Mouse (Mus musculus): ENCODE results near the gene Slc35g2. TPM values are rescaled to one million over a fixed set of nuclear protein-coding genes. Genes with fewer than 3 reads are reported as not detected.

The Slc35g2 gene
- total RNA-seq (2023) = not detected

DNA sequence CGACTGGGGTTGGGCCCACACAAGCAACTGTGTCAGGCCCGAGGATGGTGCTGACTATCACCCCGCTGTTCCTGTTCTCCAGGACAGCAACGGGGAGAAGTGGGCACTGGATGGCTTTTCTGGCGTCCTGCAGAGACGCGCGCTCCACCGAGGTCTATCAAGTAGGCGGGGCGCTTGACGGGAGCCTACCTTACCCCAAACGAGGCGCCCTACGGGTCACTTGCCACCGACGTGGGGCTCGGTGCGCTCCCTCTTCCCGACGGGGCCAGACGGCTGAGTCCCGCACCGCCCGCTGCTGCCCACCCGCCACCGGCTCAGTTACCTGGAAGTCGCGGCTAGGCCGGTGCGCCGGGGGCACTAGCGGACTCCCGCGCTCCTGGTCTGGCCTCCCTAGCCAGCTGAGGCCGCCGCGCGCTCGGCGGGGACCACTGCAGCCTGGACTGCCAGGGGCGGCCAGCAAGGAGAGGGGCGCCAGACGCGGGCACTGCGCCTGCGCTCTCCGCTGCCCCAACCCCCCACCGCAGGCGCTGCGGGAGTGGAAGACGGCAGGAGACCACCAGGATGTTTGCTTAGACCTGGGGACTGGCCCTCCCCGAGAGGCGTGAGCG, at the start of gene Slc35g2:
Gene Slc35g2 (minus strand): TSS at position 465 of the 608 bp plus-strand sequence.

DNA sequence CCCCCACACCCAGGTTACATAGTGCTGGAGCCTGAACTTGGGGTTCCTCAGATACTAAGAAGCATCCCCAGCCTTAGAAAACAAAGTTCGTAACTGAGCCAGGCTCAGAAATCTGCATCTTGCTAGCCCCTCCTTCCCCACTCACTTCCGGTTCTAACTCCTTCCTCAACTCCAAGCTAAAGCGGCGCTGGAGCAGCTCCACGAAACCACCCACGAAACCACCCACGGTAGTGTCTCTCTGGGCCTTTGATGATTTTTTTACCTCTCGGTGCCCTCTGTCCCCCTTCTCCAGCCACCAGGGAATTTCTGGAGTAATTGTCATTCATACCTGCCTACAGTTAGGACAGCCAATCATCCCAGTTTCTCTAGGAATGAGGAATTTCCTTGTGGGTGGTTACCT, 26.7 kb upstream of the Slc35g2 start, which contains the start of gene Stag1:
Gene Stag1 (plus strand): TSS at position 253 of the 400 bp plus-strand sequence.

DNA sequence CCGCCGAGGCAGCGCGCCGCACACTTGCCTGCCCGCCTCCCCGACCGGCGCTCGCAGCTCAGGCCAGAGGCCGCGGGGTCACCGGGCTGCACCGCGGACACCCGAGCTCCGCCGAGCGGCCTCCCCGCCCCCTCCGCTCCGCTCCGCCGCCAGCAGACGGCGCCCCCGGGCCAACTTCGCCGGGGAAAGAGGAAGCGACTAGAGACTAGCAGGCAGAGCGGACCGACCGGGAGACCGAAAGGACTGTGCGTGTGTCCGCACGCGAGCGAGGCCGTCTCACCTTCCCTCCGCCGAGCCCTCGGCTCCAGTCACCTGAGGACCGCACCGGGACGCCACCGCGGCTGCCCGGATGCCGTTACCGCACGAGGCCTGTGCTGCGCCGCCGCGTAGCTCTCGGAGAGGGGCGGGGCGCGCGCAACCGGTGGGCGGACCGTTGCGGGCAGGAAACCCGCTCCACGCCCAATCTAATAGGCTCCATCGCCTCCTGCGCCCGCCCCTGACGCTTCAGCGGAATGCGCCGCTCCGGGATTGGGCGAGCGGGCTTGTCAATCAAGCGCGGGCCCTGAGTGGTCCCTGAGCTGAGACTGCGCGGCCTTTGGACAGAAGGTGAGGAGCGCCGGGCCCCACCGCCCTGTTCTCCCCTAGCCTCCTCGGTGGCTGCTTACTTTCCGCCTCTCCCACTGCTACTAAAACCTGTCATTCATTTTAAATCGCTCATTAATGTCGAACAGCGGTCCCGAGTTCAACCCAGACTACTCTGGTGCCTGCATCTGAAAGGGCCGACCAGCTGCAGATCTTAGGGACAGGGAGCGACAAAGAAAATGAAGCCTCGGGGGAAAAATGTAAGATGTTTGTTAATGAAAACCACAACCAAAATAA, 24.9 kb downstream of the Slc35g2 start, which contains the start of gene Nck1:
Gene Nck1 (minus strand): TSS at position 420 of the 879 bp plus-strand sequence.

Other genes starting within 250 kb of the Slc35g2 start
- 1 to 10 TPM; 3.0 to 3.3 TPM for gene Il20rb, start 84.3 kb downstream of the Slc35g2 start, total RNA-seq (2023)
- gene Nck1, start 25.0 kb downstream of the Slc35g2 start, total RNA-seq (2023) = 10 to 100 TPM; 45.2 to 51.4 TPM
- 10 to 100 TPM; 76.3 to 76.4 TPM for gene Stag1, start 26.7 kb upstream of the Slc35g2 start, total RNA-seq (2023)

Measured in monocyte, adult 59 days (primary cell).